Mouse (Mus musculus): ENCODE data around the gene Gstcd. TPM values are rescaled to one million over a fixed set of nuclear protein-coding genes. Genes with fewer than 3 reads are reported as not detected.

Gstcd gene
- polyA plus RNA-seq, 1 experiment from 2014 or later: 3.0 TPM

GRCm38 (mm10) chr3:133092936-133093335, 1.1 kb upstream of the Gstcd start:
- H3K9me3 ChIP-seq: no peaks in the 10 kb centered on the region
- H3K36me3 ChIP-seq: peaks cover 7% of the 10 kb centered on the region; the same call in 1 of the 2 replicates
- WGBS: 78% methylated on average over 1 of the region's 1 CpGs
- H3K27ac ChIP-seq (replicated peaks): no peak overlapping the region
- peak overlapping the region; percentile 76 for H3K4me2 ChIP-seq
- H3K4me1 ChIP-seq (replicated peaks): peaks cover 26% of the 10 kb centered on the region
- peak overlapping the region; percentile 97; the same call in 1 of the 2 replicates for H3K4me3 ChIP-seq
- peak overlapping the region; percentile 94 for H3K9ac ChIP-seq
- no peaks in the 10 kb centered on the region for H3K27me3 ChIP-seq
- no peak for ATAC-seq (ENCODE audit: low FRiP score, low read depth)

DNA sequence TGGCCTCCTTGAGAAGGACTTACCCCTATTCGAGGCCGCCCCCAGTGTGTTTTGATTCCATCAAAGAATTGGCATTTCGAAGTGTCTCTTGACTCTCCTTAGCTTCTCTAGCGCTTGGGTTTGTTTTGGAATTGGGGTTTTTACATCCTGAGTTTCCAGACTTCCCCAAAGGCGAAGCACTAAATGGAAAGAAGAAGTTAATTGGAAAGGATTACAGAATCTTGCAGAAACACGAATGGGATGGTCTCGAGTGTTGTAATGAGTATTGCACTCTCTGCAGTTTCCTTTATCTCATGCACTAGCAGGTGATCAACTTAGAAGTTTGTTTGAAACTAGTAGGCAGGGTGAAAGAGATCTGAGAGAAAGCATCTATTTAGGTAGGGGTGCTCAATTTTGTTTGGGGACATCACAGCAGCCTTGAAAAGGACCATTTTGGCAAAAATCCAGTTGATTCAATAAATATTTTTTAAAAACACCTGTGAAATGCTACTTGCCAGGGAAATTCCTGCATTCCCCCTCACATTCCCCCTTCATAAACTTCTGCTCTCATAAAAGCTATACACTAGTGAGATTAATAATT, 531 bp upstream of the Gstcd start:
- no peak for ATAC-seq (ENCODE audit: low FRiP score, low read depth)
- H3K4me2 ChIP-seq: peak overlapping the region; percentile 76
- H3K4me3 ChIP-seq: peak overlapping the region; percentile 97
- H3K4me1 ChIP-seq (replicated peaks): peaks cover 26% of the 10 kb centered on the region
- H3K9ac ChIP-seq: peak overlapping the region; percentile 94
- H3K36me3 ChIP-seq: peaks cover 4% of the 10 kb centered on the region; the same call in 1 of the 2 replicates
- H3K27me3 ChIP-seq: no peaks in the 10 kb centered on the region
- H3K27ac ChIP-seq (replicated peaks): peak overlapping the region; percentile 97
- no peaks in the 10 kb centered on the region for H3K9me3 ChIP-seq
- under 1% methylated on average over 7 of the region's 7 CpGs for WGBS

DNA sequence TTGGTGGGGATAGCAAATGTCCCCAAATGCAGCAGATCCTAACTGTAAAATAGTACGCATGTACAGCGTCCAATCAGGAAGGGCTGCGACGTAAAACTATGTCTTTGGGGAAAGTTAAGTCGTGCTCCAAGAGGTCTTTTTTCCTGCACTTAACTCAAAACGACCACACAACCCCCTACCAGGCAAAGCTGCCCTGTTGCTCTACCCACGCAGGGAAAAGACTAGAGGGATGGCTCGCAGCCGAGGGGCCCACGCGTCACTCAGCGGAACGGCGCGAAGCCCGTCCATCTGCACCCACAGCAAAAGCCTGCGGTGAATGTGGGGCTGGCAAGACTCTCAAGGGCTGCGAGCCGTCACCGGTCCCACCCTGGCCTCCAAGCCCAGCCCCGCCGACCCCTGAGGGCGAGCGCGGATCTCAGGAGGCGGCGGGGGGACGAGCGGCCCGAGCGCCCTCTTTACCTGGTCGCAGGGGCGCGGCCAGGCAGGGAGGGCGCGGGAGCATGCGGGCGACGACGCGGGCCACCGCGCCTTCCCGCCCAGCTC, 641 bp downstream of the Gstcd start:
- peak overlapping the region; percentile 97 for H3K4me3 ChIP-seq
- H3K4me2 ChIP-seq: peak overlapping the region; percentile 76
- H3K4me1 ChIP-seq (replicated peaks): peaks cover 26% of the 10 kb centered on the region
- H3K27ac ChIP-seq (replicated peaks): peak overlapping the region; percentile 97
- peak; percentile 90; the same call in 1 of the 2 replicates for ATAC-seq (ENCODE audit: low FRiP score, low read depth)
- no peaks in the 10 kb centered on the region for H3K9me3 ChIP-seq
- under 1% methylated on average over 43 of the region's 44 CpGs for WGBS
- peak overlapping the region; percentile 94 for H3K9ac ChIP-seq
- no peaks in the 10 kb centered on the region for H3K27me3 ChIP-seq
- H3K36me3 ChIP-seq: no peaks in the 10 kb centered on the region

DNA sequence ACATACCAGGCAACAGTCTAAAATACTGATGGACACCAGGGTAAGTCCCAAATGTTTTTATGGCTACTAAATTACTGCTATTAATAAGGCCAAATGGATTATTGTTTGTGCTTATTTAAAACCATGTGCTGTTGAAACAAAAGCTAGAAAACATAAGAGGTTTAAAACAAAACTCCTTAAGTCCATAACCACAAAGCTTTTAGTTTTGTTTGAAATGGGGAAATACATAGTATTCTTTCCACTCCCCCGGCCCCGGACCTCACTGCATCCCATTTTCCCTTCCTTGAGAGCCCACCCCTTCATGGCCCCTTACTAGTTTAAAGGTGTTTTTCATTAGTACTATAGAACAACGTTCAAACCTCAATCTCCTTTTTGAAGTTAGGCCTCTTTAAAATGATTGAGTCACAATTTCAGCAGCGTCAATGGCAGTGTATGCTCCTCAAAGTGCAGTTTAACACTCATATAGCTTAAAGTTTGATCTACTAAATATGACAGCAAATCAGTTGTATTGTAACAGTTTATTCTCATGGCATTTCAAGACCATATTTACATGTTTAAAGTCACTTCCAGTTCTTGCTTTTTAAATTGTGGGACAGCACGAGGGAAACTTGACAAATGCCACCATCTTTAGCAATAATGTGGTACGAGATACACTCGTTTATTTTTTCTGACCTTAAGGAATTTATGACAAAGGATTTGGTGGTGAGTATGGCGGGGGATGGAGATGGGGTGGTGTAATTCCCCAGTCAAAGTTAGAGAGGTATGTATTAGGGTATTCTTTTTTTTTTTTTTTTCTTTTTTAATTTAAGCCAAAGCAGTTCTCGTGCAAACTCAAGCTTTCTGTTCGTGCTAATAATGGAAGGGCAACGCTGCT, 1.3 kb downstream of the Gstcd start:
- no peak for ATAC-seq (ENCODE audit: low FRiP score, low read depth)

DNA sequence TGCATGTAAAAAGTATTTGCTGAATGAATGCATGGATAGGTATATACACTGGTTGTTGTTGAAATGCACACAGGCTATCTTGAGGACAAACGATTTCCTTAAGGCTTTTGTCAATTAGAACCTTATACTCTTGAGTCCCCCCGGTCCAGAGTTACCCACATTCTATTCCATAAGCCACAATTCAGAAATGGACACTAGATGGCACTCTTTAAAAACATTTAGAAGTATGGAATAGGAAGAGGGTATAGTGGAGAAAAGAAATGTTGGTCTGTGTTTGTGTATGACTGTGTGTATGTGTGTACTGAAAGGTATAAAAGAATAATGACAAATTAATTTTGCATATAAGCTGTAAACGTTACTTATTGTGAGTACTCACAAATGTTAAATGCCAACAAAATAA, 6.0 kb downstream of the Gstcd start:
- 66% methylated on average over 3 of the region's 3 CpGs for WGBS
- Histone ChIP-seq H3K9ac (no peak overlapping the region), H3K27me3 (no peaks in the 10 kb centered on the region), H3K4me1 (replicated peaks) (peaks cover 7% of the 10 kb centered on the region), H3K27ac (replicated peaks) (no peak overlapping the region), H3K9me3 (no peaks in the 10 kb centered on the region), H3K36me3 (peaks cover 15% of the 10 kb centered on the region; the same call in 1 of the 2 replicates), H3K4me3 (no peak overlapping the region), H3K4me2 (no peak overlapping the region)
- ATAC-seq (ENCODE audit: low FRiP score, low read depth): peak; percentile 73

More for the DNA sequence above, 1.3 kb downstream of the Gstcd start:
- Histone ChIP-seq H3K4me3 (peak overlapping the region; percentile 97), H3K4me2 (peak overlapping the region; percentile 76), H3K36me3 (no peaks in the 10 kb centered on the region), H3K9me3 (no peaks in the 10 kb centered on the region), H3K27ac (replicated peaks) (peak overlapping the region; percentile 97), H3K9ac (peak overlapping the region; percentile 94), H3K4me1 (replicated peaks) (peaks cover 26% of the 10 kb centered on the region), H3K27me3 (no peaks in the 10 kb centered on the region)
- 12% methylated on average over 11 of the region's 11 CpGs for whole genome bisulfite sequencing

DNA sequence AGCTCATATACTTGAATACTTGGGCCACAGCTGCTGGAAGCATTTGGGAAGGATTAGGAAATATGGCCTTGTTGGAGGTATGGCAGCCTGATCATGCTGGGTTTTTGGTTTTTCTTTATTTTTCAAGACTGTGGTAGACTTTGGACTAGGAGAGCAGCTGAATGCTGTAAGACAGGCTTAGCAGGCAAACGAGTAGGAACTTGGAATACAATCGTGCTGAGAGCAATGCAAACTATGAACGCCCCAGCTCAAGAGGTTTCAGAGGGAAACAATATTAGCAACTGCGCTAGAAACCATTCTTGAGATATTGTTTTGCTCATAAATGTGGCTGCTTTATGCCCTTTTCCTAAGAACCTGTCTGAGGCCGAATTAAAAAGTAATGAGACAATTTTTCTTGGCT, 9.1 kb downstream of the Gstcd start:
- H3K9me3 ChIP-seq: no peaks in the 10 kb centered on the region
- no peak overlapping the region for H3K4me3 ChIP-seq
- 94% methylated on average over 5 of the region's 5 CpGs for WGBS
- ATAC-seq (ENCODE audit: low FRiP score, low read depth): no peak
- peaks cover 15% of the 10 kb centered on the region; the same call in 1 of the 2 replicates for H3K36me3 ChIP-seq
- H3K4me1 ChIP-seq (replicated peaks): no peaks in the 10 kb centered on the region
- no peaks in the 10 kb centered on the region for H3K27me3 ChIP-seq
- H3K4me2 ChIP-seq: no peak overlapping the region
- H3K9ac ChIP-seq: no peak overlapping the region
- no peak overlapping the region for H3K27ac ChIP-seq (replicated peaks)

GRCm38 (mm10) chr3:133075560-133075959, 16.3 kb downstream of the Gstcd start:
- no peaks in the 10 kb centered on the region for H3K4me1 ChIP-seq (replicated peaks)
- H3K4me3 ChIP-seq: no peak overlapping the region
- H3K36me3 ChIP-seq: 0 out of 2 replicates have a peak, but pooled peaks cover 7% of the 10 kb centered on the region
- no peak overlapping the region for H3K27ac ChIP-seq (replicated peaks)
- 91% methylated on average over 10 of the region's 10 CpGs for WGBS
- H3K9me3 ChIP-seq: no peaks in the 10 kb centered on the region
- H3K9ac ChIP-seq: no peak overlapping the region
- no peak overlapping the region for H3K4me2 ChIP-seq
- H3K27me3 ChIP-seq: no peaks in the 10 kb centered on the region
- ATAC-seq (ENCODE audit: low FRiP score, low read depth): no peak

GRCm38 (mm10) chr3:133052068-133052467, 39.8 kb downstream of the Gstcd start:
- no peaks in the 10 kb centered on the region for H3K4me1 ChIP-seq (replicated peaks)
- no peak overlapping the region for H3K27ac ChIP-seq (replicated peaks)
- no peaks in the 10 kb centered on the region for H3K36me3 ChIP-seq
- no peak overlapping the region for H3K4me3 ChIP-seq
- H3K27me3 ChIP-seq: no peaks in the 10 kb centered on the region
- ATAC-seq (ENCODE audit: low FRiP score, low read depth): no peak
- WGBS: 47% methylated on average over 2 of the region's 2 CpGs
- no peaks in the 10 kb centered on the region for H3K9me3 ChIP-seq
- no peak overlapping the region for H3K4me2 ChIP-seq
- no peak overlapping the region for H3K9ac ChIP-seq

DNA sequence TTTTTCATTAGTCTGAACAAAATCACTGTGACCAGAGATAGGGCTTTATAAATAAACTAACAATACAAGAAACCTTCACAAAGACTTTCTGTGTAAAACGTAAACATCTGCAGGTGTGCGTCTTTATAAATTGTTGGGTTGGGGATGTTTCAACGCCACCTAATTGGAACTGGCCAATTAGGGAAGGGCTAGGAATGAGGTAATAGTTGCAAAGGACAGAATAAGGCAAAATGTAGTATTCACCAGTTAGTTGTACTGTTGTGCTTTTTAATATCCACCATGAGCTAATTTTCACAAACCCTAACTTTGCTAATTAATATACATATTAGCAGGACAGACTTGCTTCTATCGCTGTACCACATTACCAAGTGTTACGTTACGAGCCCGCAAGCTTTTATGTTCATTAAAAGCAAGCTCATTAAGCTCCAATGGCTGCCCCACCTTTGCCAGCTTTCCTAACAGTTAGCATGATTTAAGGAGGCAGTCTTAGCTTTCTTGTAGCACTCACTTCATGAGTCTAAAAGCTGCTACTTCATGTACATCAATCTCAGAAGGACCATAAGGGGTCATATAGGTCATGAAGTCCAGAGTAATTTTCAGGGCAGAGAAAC, 58.6 kb downstream of the Gstcd start:
- no peaks in the 10 kb centered on the region for H3K27me3 ChIP-seq
- 88% methylated on average over 7 of the region's 7 CpGs for WGBS
- no peak overlapping the region for H3K4me3 ChIP-seq
- no peak overlapping the region for H3K27ac ChIP-seq (replicated peaks)
- no peaks in the 10 kb centered on the region for H3K9me3 ChIP-seq
- H3K9ac ChIP-seq: no peak overlapping the region
- no peak for ATAC-seq (ENCODE audit: low FRiP score, low read depth)
- no peaks in the 10 kb centered on the region for H3K4me1 ChIP-seq (replicated peaks)
- H3K36me3 ChIP-seq: no peaks in the 10 kb centered on the region
- H3K4me2 ChIP-seq: no peak overlapping the region

- no peaks in the 10 kb centered on the region for H3K4me1 ChIP-seq (replicated peaks)
- H3K27ac ChIP-seq (replicated peaks): no peak overlapping the region
- no peaks in the 10 kb centered on the region for H3K36me3 ChIP-seq
- ATAC-seq (ENCODE audit: low FRiP score, low read depth): no peak
- WGBS: 82% methylated on average over 2 of the region's 2 CpGs
- H3K9me3 ChIP-seq: no peaks in the 10 kb centered on the region
- no peak overlapping the region for H3K4me2 ChIP-seq
- H3K27me3 ChIP-seq: no peaks in the 10 kb centered on the region
- no peak overlapping the region for H3K9ac ChIP-seq
- H3K4me3 ChIP-seq: no peak overlapping the region
Measured at GRCm38 (mm10) chr3:133026977-133027376, 64.9 kb downstream of the Gstcd start.

- H3K9me3 ChIP-seq: no peaks in the 10 kb centered on the region
- H3K4me3 ChIP-seq: no peak overlapping the region
- no peaks in the 10 kb centered on the region for H3K36me3 ChIP-seq
- no peak overlapping the region for H3K27ac ChIP-seq (replicated peaks)
- no peak overlapping the region for H3K9ac ChIP-seq
- ATAC-seq (ENCODE audit: low FRiP score, low read depth): no peak
- WGBS: 83% methylated on average over 4 of the region's 4 CpGs
- no peak overlapping the region for H3K4me2 ChIP-seq
- no peaks in the 10 kb centered on the region for H3K4me1 ChIP-seq (replicated peaks)
- H3K27me3 ChIP-seq: no peaks in the 10 kb centered on the region
Measured at GRCm38 (mm10) chr3:133007250-133007649, 84.6 kb downstream of the Gstcd start.

DNA sequence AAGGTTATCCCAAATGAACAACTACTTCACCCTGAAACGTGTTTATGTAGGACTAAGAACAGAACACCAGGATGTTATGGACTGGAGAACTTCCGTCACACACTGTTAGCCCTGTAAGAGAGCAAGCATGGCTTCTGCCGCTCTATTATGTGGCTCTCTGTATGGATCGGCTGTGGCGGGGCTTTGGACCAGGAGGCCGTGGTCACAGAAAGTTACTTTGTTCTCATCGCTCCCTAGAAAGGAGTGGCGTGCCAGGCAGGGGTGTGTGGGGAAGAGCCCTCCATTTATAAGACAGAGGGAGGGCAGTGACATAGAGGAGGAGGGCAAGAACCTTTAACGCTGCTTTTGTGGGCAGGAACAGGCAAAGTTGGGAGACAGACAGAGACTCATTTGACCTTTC, 95.5 kb downstream of the Gstcd start:
- Histone ChIP-seq H3K9ac (no peak overlapping the region), H3K27me3 (no peaks in the 10 kb centered on the region), H3K4me1 (replicated peaks) (no peaks in the 10 kb centered on the region), H3K36me3 (no peaks in the 10 kb centered on the region), H3K27ac (replicated peaks) (no peak overlapping the region), H3K9me3 (no peaks in the 10 kb centered on the region), H3K4me3 (no peak overlapping the region), H3K4me2 (no peak overlapping the region)
- ATAC-seq (ENCODE audit: low FRiP score, low read depth): peak; percentile 42; the same call in 1 of the 2 replicates
- WGBS: 53% methylated on average over 9 of the region's 9 CpGs
